Mouse (Mus musculus) heart, postnatal 0 days (tissue): Measurements from ENCODE around the gene Grasp. TPM values are rescaled to one million over a fixed set of nuclear protein-coding genes. Genes with fewer than 3 reads are reported as not detected.
A peak's percentile ranks its signal among the peaks of the same experiment; 100 is the strongest.

Experiments
- ATAC-seq: fragments of 200-750 bp; cut with Nextera tagmentation; 2 replicates; pipeline ENCODE4 v1.8.0; 2017; ENCODE audit warnings: low read depth, moderate number of reproducible peaks, moderate library complexity; ENCODE audit not compliant: insufficient read depth
- DNase-seq: peaks from one replicate; pipeline ENCODE4 v3.0.0-alpha.2; 2016; ENCODE audit warnings: low spot score
- H3K27ac ChIP-seq: fragments of 300-500 bp; sonication (generic); 2 replicates; pipeline ENCODE4 v1.5.1; 2014; ENCODE audit warnings: low read depth, mild to moderate bottlenecking
- H3K27me3 ChIP-seq: fragments of 300-500 bp; sonication (generic); 2 replicates; pipeline ENCODE4 v1.6.1; 2014; ENCODE audit warnings: low read length, mixed read lengths; ENCODE audit not compliant: control insufficient read depth, insufficient read depth
- H3K36me3 ChIP-seq: fragments of 300-500 bp; sonication (generic); replicated peaks from 2 replicates; pipeline ENCODE4 v1.6.1; 2014; ENCODE audit warnings: low read length, mixed read lengths; ENCODE audit not compliant: control insufficient read depth, insufficient read depth
- H3K4me1 ChIP-seq: fragments of 300-500 bp; sonication (generic); 2 replicates; pipeline ENCODE4 v1.6.1; 2014; ENCODE audit warnings: antibody characterized with exemption; ENCODE audit not compliant: control insufficient read depth, insufficient read depth
- H3K4me2 ChIP-seq: fragments of 300-500 bp; sonication (generic); 2 replicates; pipeline ENCODE4 v1.6.1; 2014; ENCODE audit warnings: low read depth, mild to moderate bottlenecking, low read length, moderate library complexity
- H3K4me3 ChIP-seq: fragments of 300-500 bp; sonication (generic); 2 replicates; pipeline ENCODE4 v1.5.1; 2014; ENCODE audit warnings: low read depth, low read length
- H3K9ac ChIP-seq: fragments of 300-500 bp; sonication (generic); replicated peaks from 2 replicates; pipeline ENCODE4 v1.6.1; 2014; ENCODE audit warnings: low read depth, low read length, mixed read lengths
- H3K9me3 ChIP-seq: fragments of 300-500 bp; sonication (generic); replicated peaks from 2 replicates; pipeline ENCODE4 v1.6.1; 2016; ENCODE audit warnings: low read length; ENCODE audit not compliant: control insufficient read depth
- CTCF ChIP-seq: IDR thresholded peaks from 2 replicates; pipeline ENCODE4 v1.5.1; 2016; ENCODE audit warnings: antibody characterized with exemption, control low read depth, low read depth
- EP300 ChIP-seq: IDR thresholded peaks from 2 replicates; pipeline ENCODE4 v1.6.1; 2016; ENCODE audit warnings: antibody characterized with exemption, low read depth
- WGBS: fragments of 180-500 bp; shearing (Covaris S2); extraction: QIAGEN DNeasy Blood & Tissue Kit; methylation state at CpG from one replicate; pipeline ENCODE4 v1.1.7; 2014; 5-methylcytosine and 5-hydroxymethylcytosine counted together
- polyA plus RNA-seq: library from polyadenylated mRNA; unstranded; fragments of >200 nt; fragmentation: Nextera tagmentation; extraction: Ambion mirVana; gene quantifications from 2 replicates; pipeline ENCODE4 v1.2.1, GENCODE M21; 2015
- total RNA-seq: library from RNA; depleted of rRNA; stranded (reverse); fragments of >200 nt; gene quantifications from 2 replicates; pipeline ENCODE4 v1.2.3, GENCODE M21; 2014; ENCODE audit warnings: low replicate concordance

Grasp gene
- total and polyA plus RNA-seq, 2 experiments from 2014 or later = 2.3 to 8.0 TPM

- TF ChIP-seq EP300 = no peak
- no peak for TF ChIP-seq CTCF
- 63% methylated on average over 10 of the region's 10 CpGs for WGBS
- no peak for DNase-seq
Observed at GRCm38 (mm10) chr15:101234611-101235341, 10.8 kb downstream of the Grasp start.

GRCm38 (mm10) chr15:101235342-101235698 is 11.3 kb downstream of the Grasp start:
- H3K36me3 ChIP-seq = peaks cover 19% of the 10 kb centered on the region
- no peak overlapping the region for H3K9ac ChIP-seq
- DNase-seq (no peak), ATAC-seq (no peak)
- no peaks in the 10 kb centered on the region for H3K27me3 ChIP-seq
- H3K27ac ChIP-seq = no peak overlapping the region; the same call in 1 of the 2 replicates
- WGBS = 44% methylated on average over 5 of the region's 5 CpGs
- no peak overlapping the region for H3K4me3 ChIP-seq
- no peak overlapping the region for H3K4me2 ChIP-seq
- peaks cover 18% of the 10 kb centered on the region for H3K4me1 ChIP-seq
- no peaks in the 10 kb centered on the region for H3K9me3 ChIP-seq
- TF ChIP-seq CTCF = no peak
- TF ChIP-seq EP300 = no peak

More at GRCm38 (mm10) chr15:101234611-101235341, 10.8 kb downstream of the Grasp start:
- Histone ChIP-seq H3K27ac (no peak overlapping the region; the same call in 1 of the 2 replicates), H3K4me2 (no peak overlapping the region), H3K9ac (no peak overlapping the region), H3K4me1 (peaks cover 18% of the 10 kb centered on the region), H3K27me3 (no peaks in the 10 kb centered on the region), H3K36me3 (peaks cover 22% of the 10 kb centered on the region), H3K9me3 (no peaks in the 10 kb centered on the region), H3K4me3 (no peak overlapping the region)
- ATAC-seq = no peak

- WGBS = 15% methylated on average over 12 of the region's 12 CpGs
- no peak for DNase-seq
- ATAC-seq = no peak
- H3K27ac ChIP-seq = no peak overlapping the region
- H3K4me3 ChIP-seq = no peak overlapping the region
- peaks cover 18% of the 10 kb centered on the region for H3K4me1 ChIP-seq
- TF ChIP-seq CTCF (no peak), EP300 (no peak)
- no peaks in the 10 kb centered on the region for H3K9me3 ChIP-seq
- peaks cover 14% of the 10 kb centered on the region for H3K36me3 ChIP-seq
- no peak overlapping the region for H3K9ac ChIP-seq
- H3K4me2 ChIP-seq = no peak overlapping the region
- no peaks in the 10 kb centered on the region for H3K27me3 ChIP-seq
Observed at GRCm38 (mm10) chr15:101235728-101236327, 11.8 kb downstream of the Grasp start.

GRCm38 (mm10) chr15:101236878-101237277 is 12.9 kb downstream of the Grasp start:
- WGBS = 5% methylated on average over 3 of the region's 3 CpGs
- 0 out of 2 replicates have a peak, but pooled peaks cover 4% of the 10 kb centered on the region for H3K36me3 ChIP-seq
- no peaks in the 10 kb centered on the region for H3K9me3 ChIP-seq
- no peaks in the 10 kb centered on the region for H3K27me3 ChIP-seq
- H3K4me1 ChIP-seq = peaks cover 24% of the 10 kb centered on the region
- ATAC-seq (no peak), DNase-seq (peak; percentile 70)
- peak; percentile 80 for TF ChIP-seq CTCF
- TF ChIP-seq EP300 = no peak
- no peak overlapping the region for H3K9ac ChIP-seq
- no peak overlapping the region for H3K27ac ChIP-seq
- H3K4me2 ChIP-seq = no peak overlapping the region
- H3K4me3 ChIP-seq = no peak overlapping the region

GRCm38 (mm10) chr15:101238885-101239511 is 15.0 kb downstream of the Grasp start:
- peaks cover 26% of the 10 kb centered on the region for H3K4me1 ChIP-seq
- H3K4me3 ChIP-seq = peak overlapping the region; percentile 25
- DNase-seq (peak; percentile 59), ATAC-seq (no peak)
- H3K9ac ChIP-seq = peak overlapping the region; percentile 30; the same call in 1 of the 2 replicates
- no peaks in the 10 kb centered on the region for H3K9me3 ChIP-seq
- H3K4me2 ChIP-seq = peak overlapping the region; percentile 60
- WGBS = 3% methylated on average over 27 of the region's 28 CpGs
- no peak overlapping the region for H3K27ac ChIP-seq
- H3K27me3 ChIP-seq = no peaks in the 10 kb centered on the region
- H3K36me3 ChIP-seq = no peaks in the 10 kb centered on the region
- TF ChIP-seq EP300 (no peak), CTCF (peak; percentile 68)
